In the genomic region with DNA sequence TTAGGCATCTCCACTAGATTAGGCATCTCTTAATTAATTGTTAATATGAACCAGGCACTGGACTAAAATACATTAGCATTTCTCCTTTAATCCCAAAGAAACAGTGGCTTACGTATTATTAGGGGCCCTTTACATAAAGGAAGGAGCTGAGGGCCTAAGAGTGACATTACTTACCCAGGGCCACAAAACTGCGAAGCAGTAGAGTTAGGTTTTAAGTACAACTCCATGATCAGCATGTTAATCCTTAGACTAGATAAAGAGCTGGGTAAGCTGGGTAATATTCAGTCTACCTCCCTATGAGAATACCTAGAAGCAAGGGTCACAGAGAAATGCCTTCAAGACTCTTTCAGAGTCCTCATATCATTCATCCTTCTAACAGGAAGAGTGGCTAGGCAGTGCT, we compare ENCODE assay signal across 27 mouse cellular contexts. TPM values are rescaled to one million over a fixed set of nuclear protein-coding genes. Genes with fewer than 3 reads are reported as not detected.
DNase-seq lines count a peak whose midpoint lies in the region; ATAC-seq lines count a peak whose summit lies in the region.
"Had no signal": no experiment of that assay in that cellular context is flagged by ENCODE, and none has a peak within 500 bp of the region (broad histone marks: within the 10 kb centered on the region; RNA-seq: fewer than 3 reads in every experiment).

No protein-coding gene starts in this region.

- no peak for ATAC-seq in heart, embryonic 13.5 days (ENCODE audit: extremely low read depth, insufficient number of reproducible peaks, low FRiP score, low TSS enrichment)
- no peak for ATAC-seq in heart, embryonic 12.5 days (ENCODE audit: insufficient number of reproducible peaks, low FRiP score)
- peak; percentile 75 for ATAC-seq in kidney, embryonic 16.5 days (ENCODE audit: low FRiP score, low TSS enrichment)
- no peak for ATAC-seq in midbrain, embryonic 11.5 days (ENCODE audit: low FRiP score)
- ATAC-seq: activated CD4-positive, CD25-positive, alpha-beta regulatory T cell, adult 4 months; CD4-positive, CD25-positive, alpha-beta regulatory T cell, adult 4 months; forebrain, embryonic 13.5 days; Patski had no signal

- peaks cover 37% of the 10 kb centered on the region for H3K4me1 ChIP-seq in heart, embryonic 13.5 days
- peaks cover 18% of the 10 kb centered on the region for H3K4me1 ChIP-seq in heart, embryonic 12.5 days (replicated peaks)
- peaks cover 11% of the 10 kb centered on the region; the same call in 1 of the 2 replicates for H3K4me1 ChIP-seq in kidney, embryonic 16.5 days (ENCODE audit: insufficient read depth, low read length)
- H3K4me1 ChIP-seq in midbrain, embryonic 11.5 days (ENCODE audit: control insufficient read depth, insufficient read depth, low read length): peaks cover 2% of the 10 kb centered on the region; the same call in 1 of the 2 replicates
- H3K4me1 ChIP-seq in midbrain, embryonic 10.5 days: peaks cover 17% of the 10 kb centered on the region
- H3K4me1 ChIP-seq: forebrain, embryonic 13.5 days had no signal

- H3K27ac ChIP-seq in heart, embryonic 13.5 days (replicated peaks): no peak overlapping the region
- H3K27ac ChIP-seq in heart, embryonic 12.5 days (ENCODE audit: poor library complexity, severe bottlenecking): no peak overlapping the region
- no peak overlapping the region for H3K27ac ChIP-seq in kidney, embryonic 16.5 days (ENCODE audit: low read length)
- H3K27ac ChIP-seq in midbrain, embryonic 11.5 days (ENCODE audit: low read depth, low read length): no peak overlapping the region
- H3K27ac ChIP-seq in midbrain, embryonic 10.5 days (replicated peaks): no peak overlapping the region
- H3K27ac ChIP-seq: embryonic facial prominence, embryonic 10.5 days; embryonic facial prominence, embryonic 12.5 days; forebrain, embryonic 13.5 days had no signal

- no peaks in the 10 kb centered on the region for H3K9me3 ChIP-seq in heart, embryonic 13.5 days
- H3K9me3 ChIP-seq in heart, embryonic 12.5 days (replicated peaks): no peaks in the 10 kb centered on the region
- H3K9me3 ChIP-seq in kidney, embryonic 16.5 days (ENCODE audit: low read length): no peaks in the 10 kb centered on the region
- no peaks in the 10 kb centered on the region for H3K9me3 ChIP-seq in midbrain, embryonic 11.5 days (ENCODE audit: control insufficient read depth, low read length)
- H3K9me3 ChIP-seq in midbrain, embryonic 10.5 days (replicated peaks): no peaks in the 10 kb centered on the region
- H3K9me3 ChIP-seq: embryonic facial prominence, embryonic 10.5 days; embryonic facial prominence, embryonic 12.5 days; forebrain, embryonic 13.5 days had no signal

- no peaks in the 10 kb centered on the region for H3K27me3 ChIP-seq in heart, embryonic 13.5 days (replicated peaks)
- no peaks in the 10 kb centered on the region for H3K27me3 ChIP-seq in heart, embryonic 12.5 days (replicated peaks)
- H3K27me3 ChIP-seq in kidney, embryonic 16.5 days (ENCODE audit: insufficient read depth, low read length): no peaks in the 10 kb centered on the region
- no peaks in the 10 kb centered on the region for H3K27me3 ChIP-seq in midbrain, embryonic 11.5 days (ENCODE audit: control insufficient read depth, insufficient read depth, low read length)
- H3K27me3 ChIP-seq in midbrain, embryonic 10.5 days (ENCODE audit: low read depth, poor library complexity, severe bottlenecking): no peaks in the 10 kb centered on the region; the same call in 1 of the 2 replicates
- H3K27me3 ChIP-seq: CH12.LX; embryonic facial prominence, embryonic 12.5 days; forebrain, embryonic 13.5 days; Patski had no signal

- peaks cover 16% of the 10 kb centered on the region for H3K36me3 ChIP-seq in heart, embryonic 13.5 days
- H3K36me3 ChIP-seq in heart, embryonic 12.5 days: peaks cover 3% of the 10 kb centered on the region; the same call in 1 of the 2 replicates
- peaks cover 19% of the 10 kb centered on the region; the same call in 1 of the 2 replicates for H3K36me3 ChIP-seq in kidney, embryonic 16.5 days (ENCODE audit: insufficient read depth, low read length)
- no peaks in the 10 kb centered on the region for H3K36me3 ChIP-seq in midbrain, embryonic 11.5 days (ENCODE audit: control insufficient read depth, insufficient read depth, low read length)
- H3K36me3 ChIP-seq in midbrain, embryonic 10.5 days: no peaks in the 10 kb centered on the region
- H3K36me3 ChIP-seq: embryonic facial prominence, embryonic 12.5 days; G1E had no signal

- H3K4me2 ChIP-seq in heart, embryonic 13.5 days: peak overlapping the region; percentile 35; the same call in 1 of the 2 replicates
- H3K4me2 ChIP-seq in heart, embryonic 12.5 days: no peak overlapping the region
- no peak overlapping the region for H3K4me2 ChIP-seq in kidney, embryonic 16.5 days (replicated peaks; ENCODE audit: low read depth, low read length)
- H3K4me2 ChIP-seq in midbrain, embryonic 11.5 days: no peak overlapping the region
- H3K4me2 ChIP-seq: embryonic facial prominence, embryonic 12.5 days; forebrain, embryonic 13.5 days had no signal

- WGBS in heart, embryonic 13.5 days: 89% methylated on average over 2 of the region's 2 CpGs
- WGBS in heart, embryonic 12.5 days: 87% methylated on average over 2 of the region's 2 CpGs
- WGBS in kidney, embryonic 16.5 days: 84% methylated on average over 2 of the region's 2 CpGs
- WGBS in midbrain, embryonic 11.5 days: 86% methylated on average over 2 of the region's 2 CpGs
- WGBS in midbrain, embryonic 10.5 days: 83% methylated on average over 2 of the region's 2 CpGs

- H3K9ac ChIP-seq in heart, embryonic 13.5 days: no peak overlapping the region
- H3K9ac ChIP-seq in heart, embryonic 12.5 days: no peak overlapping the region
- H3K9ac ChIP-seq in kidney, embryonic 16.5 days (replicated peaks; ENCODE audit: low read length): no peak overlapping the region
- no peak overlapping the region for H3K9ac ChIP-seq in midbrain, embryonic 11.5 days (ENCODE audit: low read length)
- H3K9ac ChIP-seq: embryonic facial prominence, embryonic 12.5 days; forebrain, embryonic 13.5 days had no signal

- DNase-seq in kidney, adult 9 months: peak; percentile 74
- DNase-seq in kidney, postnatal 14 days: no peak
- DNase-seq in kidney, postnatal 36 days: no peak
- DNase-seq in midbrain, embryonic 11.5 days (ENCODE audit: low spot score, missing footprints): peak; percentile 12
- DNase-seq in midbrain, embryonic 10.5 days (ENCODE audit: low spot score): no peak
- DNase-seq: adrenal gland, adult 8-10 months; adrenal gland, postnatal 14 days; adrenal gland, postnatal 36 days; B cell, adult 2 months; cerebellum, adult 11-12 months; cerebellum, adult 2 months; cerebellum, adult 9-10 months; cerebellum, postnatal 10 days; cerebellum, postnatal 25 days had no signal

- H3K4me3 ChIP-seq in heart, embryonic 13.5 days: no peak overlapping the region
- no peak overlapping the region for H3K4me3 ChIP-seq in heart, embryonic 12.5 days
- H3K4me3 ChIP-seq in kidney, embryonic 16.5 days (ENCODE audit: low read length): no peak overlapping the region
- H3K4me3 ChIP-seq in midbrain, embryonic 11.5 days (ENCODE audit: low read depth, low read length): no peak overlapping the region
- H3K4me3 ChIP-seq in midbrain, embryonic 10.5 days: no peak overlapping the region
- H3K4me3 ChIP-seq: embryonic facial prominence, embryonic 10.5 days; embryonic facial prominence, embryonic 12.5 days; forebrain, embryonic 13.5 days had no signal

RNA-seq across cellular contexts. Expression of a gene that starts 12.9 kb away (rescaled TPM):
- polyA plus RNA-seq in heart, embryonic 13.5 days (2015; fragmentation: Nextera tagmentation; extraction: Ambion mirVana): 4.0 and 5.6 TPM in 2 replicates
- polyA plus RNA-seq in heart, embryonic 12.5 days (2016; fragmentation: Nextera tagmentation; extraction: Ambion mirVana): 4.8 and 5.0 TPM in 2 replicates
- polyA plus RNA-seq in kidney, embryonic 16.5 days (2015; fragmentation: Nextera tagmentation; extraction: Ambion mirVana): 2.3 and 3.1 TPM in 2 replicates
- polyA plus RNA-seq in midbrain, embryonic 11.5 days (2014; fragmentation: Nextera tagmentation; extraction: Ambion mirVana): 0.12 and 0.43 TPM in 2 replicates
- polyA plus RNA-seq in midbrain, embryonic 10.5 days (2016; fragmentation: Nextera tagmentation; extraction: Ambion mirVana): 0.68 and 1.5 TPM in 2 replicates
- polyA plus RNA-seq: activated CD4-positive, CD25-positive, alpha-beta regulatory T cell, adult 4 months; CD4-positive, CD25-positive, alpha-beta regulatory T cell, adult 4 months; G1E had no signal

RNA-seq across cellular contexts. Expression of a gene that starts 40.0 kb away (rescaled TPM):
- 0.22 and 0.24 TPM in 2 replicates for polyA plus RNA-seq in heart, embryonic 13.5 days (2015; fragmentation: Nextera tagmentation; extraction: Ambion mirVana)
- polyA plus RNA-seq in heart, embryonic 12.5 days (2016; fragmentation: Nextera tagmentation; extraction: Ambion mirVana): 0.10 and 0.13 TPM in 2 replicates
- polyA plus RNA-seq in kidney, embryonic 16.5 days (2015; fragmentation: Nextera tagmentation; extraction: Ambion mirVana): 0.04 and 0.12 TPM in 2 replicates
- not detected in 2 replicates for polyA plus RNA-seq in midbrain, embryonic 11.5 days (2014; fragmentation: Nextera tagmentation; extraction: Ambion mirVana)
- polyA plus RNA-seq in midbrain, embryonic 10.5 days (2016; fragmentation: Nextera tagmentation; extraction: Ambion mirVana): not detected in 2 replicates
- polyA plus RNA-seq: activated CD4-positive, CD25-positive, alpha-beta regulatory T cell, adult 4 months; CD4-positive, CD25-positive, alpha-beta regulatory T cell, adult 4 months; cerebellum, adult 2 months; cortical plate, adult 2 months; embryonic facial prominence, embryonic 10.5 days; forebrain, embryonic 11.5 days; forebrain, embryonic 13.5 days; G1E had no signal

Comparison
In these comparisons a context has a peak if more than half of its experiments do, and no peak if none do; other contexts are left out.
1. DNase-seq: peak in kidney, adult 9 months (single experiment) and midbrain, embryonic 11.5 days (single experiment); none in kidney, postnatal 14 days (single experiment), kidney, postnatal 36 days (0 of 2) and midbrain, embryonic 10.5 days (single experiment).